Mouse (Mus musculus) E14TG2a.4 (cell line): Measurements from ENCODE around the gene Mks1.

Source experiments
- CTCF ChIP-seq: conservative IDR thresholded peaks from 2 replicates; pipeline ENCODE4 v1.5.1; 2014; ENCODE audit warnings: low read length
- POU5F1 ChIP-seq: IDR thresholded peaks from 2 replicates; pipeline ENCODE4 v1.6.1; 2014; ENCODE audit warnings: low read length, borderline replicate concordance

- TF ChIP-seq CTCF = no peak
- no peak for TF ChIP-seq POU5F1
These were observed 1.5 kb downstream of the Mks1 start for GRCm38 (mm10) chr11:87854550-87854949.
